Mouse (Mus musculus) midbrain, embryonic 11.5 days (tissue): ENCODE measurements around the gene Prkacb. TPM values are rescaled to one million over a fixed set of nuclear protein-coding genes. Genes with fewer than 3 reads are reported as not detected.

Source experiments
- polyA plus RNA-seq: library from polyadenylated mRNA; unstranded; fragments of >200 nt; fragmentation: Nextera tagmentation; extraction: Ambion mirVana; gene quantifications from 2 replicates; pipeline ENCODE4 v1.2.1, GENCODE M21; 2014

The Prkacb gene
- polyA plus RNA-seq, 1 experiment from 2014 or later: 73.0 TPM

Other genes with a start within 250 kb of the Prkacb start
- gene Uox, start 242.6 kb downstream of the Prkacb start, polyA plus RNA-seq: 0.11 TPM in 1 of 2 replicates, not detected in the other
- not detected in 2 replicates for gene Dnase2b, start 197.4 kb downstream of the Prkacb start, polyA plus RNA-seq
- not detected in 2 replicates for gene 4930503B20Rik, start 161.7 kb downstream of the Prkacb start, polyA plus RNA-seq
- gene Samd13, start 127.4 kb downstream of the Prkacb start, polyA plus RNA-seq: 0.26 and 0.80 TPM in 2 replicates
- gene Ttll7, start 39.4 kb upstream of the Prkacb start, polyA plus RNA-seq: 6.3 and 7.0 TPM in 2 replicates